Mouse (Mus musculus): ENCODE measurements around the gene 2010109A12Rik.

Gene 2010109A12Rik

DNA sequence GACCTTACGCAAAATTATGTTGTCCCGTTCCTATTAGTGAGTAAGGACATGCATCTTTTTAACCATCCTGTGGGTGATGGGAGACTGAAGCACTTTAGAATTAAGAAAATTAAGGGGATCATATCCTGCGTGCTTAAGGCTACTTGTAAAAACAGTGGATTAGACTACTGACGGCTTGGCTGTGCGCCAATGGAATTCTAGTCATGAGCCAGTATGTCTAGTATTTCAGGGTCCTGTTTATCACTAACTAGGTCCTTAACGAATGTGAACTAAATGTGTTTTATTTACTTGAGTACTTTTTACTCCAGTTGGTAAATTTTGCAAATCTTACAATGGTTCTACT, 659 bp downstream of the 2010109A12Rik start:
- CTCF ChIA-PET = interaction anchor here in 1 of 4 experiments (1.0 kb wide), 1 partner anchor 121 kb away, joined by 3 read pairs; no protein-coding TSS in a partner anchor
- POLR2A ChIA-PET = interaction anchor here in 2 of 4 experiments (0.6 to 1.5 kb wide), 8 partner anchors 12 to 187 kb away, joined by 3 to 6 read pairs (median 4); no protein-coding TSS in a partner anchor

DNA sequence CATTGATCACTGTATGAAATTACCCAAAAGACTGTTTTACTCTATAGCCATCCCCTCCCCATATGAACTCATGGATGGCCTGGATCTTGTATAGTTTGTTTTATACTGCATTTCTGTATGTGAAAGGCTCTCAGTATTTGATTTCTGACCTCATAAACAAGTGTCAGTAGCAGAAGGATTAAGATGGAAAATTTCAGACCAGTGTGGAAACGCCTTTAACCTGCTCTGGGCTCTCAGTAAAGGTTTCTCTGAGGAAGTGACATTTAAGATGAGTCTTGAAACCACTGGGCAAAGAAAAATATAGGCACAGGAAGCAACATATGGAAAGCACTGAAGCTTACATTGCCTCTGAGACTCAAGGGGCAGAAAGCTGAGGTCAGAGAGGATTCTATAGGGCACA, 1.2 kb downstream of the 2010109A12Rik start:
- ChIA-PET POLR2A (interaction anchor here in 2 of 4 experiments (0.8 to 1.5 kb wide), 6 partner anchors 22 to 188 kb away, joined by 3 to 6 read pairs (median 4); no protein-coding TSS in a partner anchor), CTCF (interaction anchor here in 1 of 4 experiments (1.0 kb wide), 1 partner anchor 121 kb away, joined by 3 read pairs; no protein-coding TSS in a partner anchor)

- POLR2A ChIA-PET = interaction anchor here in 1 of 4 experiments (0.8 to 1.1 kb wide), 2 partner anchors 9 to 14 kb away, joined by 3 to 4 read pairs; no protein-coding TSS in a partner anchor
These were observed 12.1 kb downstream of the 2010109A12Rik start for GRCm38 (mm10) chr5:93218375-93218774.

GRCm38 (mm10) chr5:93221661-93222060, 15.3 kb downstream of the 2010109A12Rik start:
- CTCF ChIA-PET = no interaction called here
- POLR2A ChIA-PET = interaction anchor here in 1 of 4 experiments (1.1 kb wide), 1 partner anchor 46 kb away, joined by 3 read pairs; no protein-coding TSS in a partner anchor

More at GRCm38 (mm10) chr5:93218375-93218774, 12.1 kb downstream of the 2010109A12Rik start:
- CTCF ChIA-PET = no interaction called here

GRCm38 (mm10) chr5:93224549-93224948, 18.2 kb downstream of the 2010109A12Rik start:
- CTCF ChIA-PET = interaction anchor here in 1 of 4 experiments (0.7 kb wide), 1 partner anchor 433 kb away, joined by 10 read pairs; no protein-coding TSS in a partner anchor
- POLR2A ChIA-PET = interaction anchor here in 1 of 4 experiments (0.9 to 1.2 kb wide), 2 partner anchors 13 to 42 kb away, joined by 3 read pairs; no protein-coding TSS in a partner anchor

- CTCF ChIA-PET = no interaction called here
- POLR2A ChIA-PET = interaction anchor here in 2 of 4 experiments (0.7 to 1.9 kb wide), 3 partner anchors 9 to 40 kb away, joined by 4 to 5 read pairs (median 4); partner anchors contain the start of gene Ccng2 (in 1 of the 2)
These were observed 20.8 kb downstream of the 2010109A12Rik start for GRCm38 (mm10) chr5:93227157-93227556.

GRCm38 (mm10) chr5:93229527-93229926, 23.2 kb downstream of the 2010109A12Rik start:
- CTCF ChIA-PET = no interaction called here
- POLR2A ChIA-PET = interaction anchor here in 1 of 4 experiments (0.9 kb wide), 1 partner anchor 22 kb away, joined by 3 read pairs; no protein-coding TSS in a partner anchor

GRCm38 (mm10) chr5:93231721-93232120, 25.4 kb downstream of the 2010109A12Rik start:
- POLR2A ChIA-PET = no interaction called here
- CTCF ChIA-PET = no interaction called here

DNA sequence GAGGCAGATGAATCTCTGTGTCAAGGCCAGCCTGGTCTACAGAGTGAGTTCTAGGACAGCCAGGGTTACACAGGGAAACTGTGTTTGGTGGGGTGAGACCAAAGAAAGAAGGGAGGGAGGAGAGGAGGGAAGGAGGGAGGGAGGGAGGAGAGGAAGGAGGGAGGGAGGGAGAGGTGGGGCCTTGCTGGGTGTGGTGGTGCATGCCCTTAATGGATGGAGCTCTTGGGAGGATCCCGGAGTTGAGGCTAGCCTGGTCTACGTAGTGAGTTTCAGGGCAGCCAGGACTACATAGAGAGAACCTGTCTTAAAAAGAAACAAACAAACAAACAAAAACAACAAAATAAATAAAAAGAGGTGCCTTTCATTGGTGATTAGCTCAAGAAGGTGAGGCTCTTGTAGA, 26.5 kb downstream of the 2010109A12Rik start:
- ChIA-PET POLR2A (no interaction called here), CTCF (no interaction called here)

DNA sequence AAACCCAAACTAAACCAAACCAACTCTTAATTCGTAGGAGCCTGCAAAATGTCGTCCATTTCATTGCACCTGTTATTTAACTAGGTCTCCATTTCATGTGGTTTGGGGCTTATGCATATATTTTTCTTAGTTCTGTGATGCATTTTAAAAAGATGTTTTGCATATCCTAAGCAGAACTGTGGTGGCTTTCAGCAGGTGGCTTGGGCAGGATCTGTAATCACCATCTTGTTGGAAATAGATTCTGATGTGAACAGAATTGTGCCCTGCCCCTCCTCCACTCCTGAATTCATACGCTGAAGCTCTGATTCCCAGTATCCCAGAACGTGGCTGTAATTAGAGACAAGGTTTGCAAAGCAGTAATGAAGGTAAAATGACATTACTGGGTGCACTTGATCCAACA, 27.8 kb downstream of the 2010109A12Rik start:
- CTCF ChIA-PET = no interaction called here
- POLR2A ChIA-PET = no interaction called here

DNA sequence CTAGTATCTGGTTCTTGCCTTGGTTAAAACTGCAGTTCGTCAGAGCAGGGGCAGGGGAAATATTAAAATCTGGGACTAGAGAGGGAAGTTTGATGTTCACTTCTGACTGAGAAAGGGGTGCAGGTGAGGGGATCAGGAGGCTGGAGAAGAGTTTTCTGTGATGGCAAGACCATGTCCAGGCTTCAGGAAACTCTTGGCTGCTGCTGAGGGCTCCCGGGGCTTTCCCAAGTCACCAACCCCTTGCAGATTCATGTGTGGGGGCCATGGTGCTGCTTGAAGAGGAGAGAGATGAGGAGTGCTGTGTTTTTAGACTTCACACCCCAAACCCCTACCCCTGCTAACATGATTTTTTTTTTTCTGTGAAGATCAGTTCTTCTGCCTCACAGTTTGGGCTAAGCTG, 28.3 kb downstream of the 2010109A12Rik start:
- POLR2A ChIA-PET = no interaction called here
- CTCF ChIA-PET = no interaction called here

DNA sequence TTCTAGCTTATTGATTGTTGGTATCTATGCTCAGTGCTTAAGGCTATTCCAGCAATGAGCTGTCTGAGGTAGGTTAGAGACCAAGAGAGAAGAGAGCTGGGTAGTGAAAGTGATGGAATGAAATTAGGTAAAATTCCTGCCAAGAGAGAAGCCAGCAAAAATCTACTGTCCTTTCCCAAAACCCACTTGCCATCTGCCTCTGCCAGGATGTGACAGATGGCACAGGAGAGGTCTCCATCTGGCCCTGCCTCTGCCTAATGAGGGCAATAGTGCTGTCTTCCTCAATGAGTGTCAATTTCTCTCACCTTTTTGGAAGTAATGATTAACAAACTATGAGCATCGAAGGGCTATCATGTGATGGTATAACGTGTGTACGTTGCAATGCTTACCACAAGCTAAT, 29.6 kb downstream of the 2010109A12Rik start:
- ChIA-PET CTCF (no interaction called here), POLR2A (interaction anchor here in 2 of 4 experiments (0.5 to 1.6 kb wide), 3 partner anchors 31 to 537 kb away, joined by 3 to 7 read pairs (median 3); partner anchors contain the start of gene Ccng2 (in 1 of the 2))

DNA sequence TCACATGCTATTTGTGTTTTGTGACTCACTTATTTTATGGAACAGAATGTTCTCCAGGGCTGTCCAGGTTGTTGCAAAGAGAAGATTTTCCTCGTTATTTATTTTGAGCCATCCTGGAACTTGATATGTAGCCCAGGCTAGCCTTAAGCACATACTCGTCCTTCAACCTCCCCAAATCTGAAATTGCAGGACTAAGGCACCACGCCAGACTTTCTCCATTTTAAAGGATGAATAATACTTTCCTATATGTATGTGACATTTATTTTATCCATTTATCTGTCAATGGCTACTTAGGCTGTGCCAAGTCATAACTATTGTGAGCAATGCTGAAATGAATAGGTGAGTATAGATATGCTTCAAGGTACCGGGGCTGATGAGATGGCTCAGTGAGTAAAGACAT, 30.2 kb downstream of the 2010109A12Rik start:
- POLR2A ChIA-PET = interaction anchor here in 1 of 4 experiments (1.6 kb wide), 1 partner anchor 30 kb away, joined by 3 read pairs; the partner anchor contains the start of gene Ccng2
- CTCF ChIA-PET = interaction anchor here in 1 of 4 experiments (0.6 kb wide), 1 partner anchor 183 kb away, joined by 3 read pairs; no protein-coding TSS in a partner anchor

- ChIA-PET CTCF (no interaction called here), POLR2A (interaction anchor here in 2 of 4 experiments (0.6 to 1.3 kb wide), 5 partner anchors 7 to 342 kb away, joined by 3 read pairs; partner anchors contain the start of gene Ccng2 (in 1 of the 2))
These were observed 33.5 kb downstream of the 2010109A12Rik start for GRCm38 (mm10) chr5:93239590-93240544.

- ChIA-PET CTCF (no interaction called here), POLR2A (no interaction called here)
These were observed 39.0 kb downstream of the 2010109A12Rik start for GRCm38 (mm10) chr5:93245280-93245679.

DNA sequence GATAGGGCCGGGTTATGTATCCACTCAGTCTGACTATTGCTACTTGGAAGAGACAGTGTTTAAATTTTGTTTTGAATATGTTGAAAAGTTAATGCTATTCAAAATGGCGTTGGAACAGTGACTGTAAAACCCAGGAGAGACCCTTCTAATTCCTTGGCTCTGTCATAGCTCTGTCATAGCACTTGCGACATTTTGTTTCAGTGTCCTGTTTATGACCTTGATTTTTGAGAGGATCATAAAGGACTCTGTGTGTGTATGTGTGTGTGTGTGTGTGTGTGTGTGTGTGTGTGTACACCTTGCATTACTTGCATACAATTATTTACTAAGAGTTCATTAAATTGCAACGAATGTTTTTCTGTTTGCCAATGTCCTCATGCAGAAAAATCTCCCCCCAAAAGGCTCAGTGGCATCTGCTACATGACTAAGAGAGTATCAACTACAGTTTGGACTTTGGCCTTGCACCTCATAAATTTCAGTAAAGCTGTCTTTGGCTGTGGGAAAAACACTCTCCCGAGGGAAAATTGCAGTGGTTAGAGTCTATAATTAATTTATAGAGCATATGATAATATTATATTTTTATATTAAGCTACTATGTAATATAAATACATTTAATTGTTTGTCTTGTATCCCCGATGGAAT, 43.7 kb downstream of the 2010109A12Rik start:
- ChIA-PET CTCF (no interaction called here), POLR2A (interaction anchor here in 1 of 4 experiments (0.7 kb wide), 1 partner anchor 12 kb away, joined by 3 read pairs; no protein-coding TSS in a partner anchor)

DNA sequence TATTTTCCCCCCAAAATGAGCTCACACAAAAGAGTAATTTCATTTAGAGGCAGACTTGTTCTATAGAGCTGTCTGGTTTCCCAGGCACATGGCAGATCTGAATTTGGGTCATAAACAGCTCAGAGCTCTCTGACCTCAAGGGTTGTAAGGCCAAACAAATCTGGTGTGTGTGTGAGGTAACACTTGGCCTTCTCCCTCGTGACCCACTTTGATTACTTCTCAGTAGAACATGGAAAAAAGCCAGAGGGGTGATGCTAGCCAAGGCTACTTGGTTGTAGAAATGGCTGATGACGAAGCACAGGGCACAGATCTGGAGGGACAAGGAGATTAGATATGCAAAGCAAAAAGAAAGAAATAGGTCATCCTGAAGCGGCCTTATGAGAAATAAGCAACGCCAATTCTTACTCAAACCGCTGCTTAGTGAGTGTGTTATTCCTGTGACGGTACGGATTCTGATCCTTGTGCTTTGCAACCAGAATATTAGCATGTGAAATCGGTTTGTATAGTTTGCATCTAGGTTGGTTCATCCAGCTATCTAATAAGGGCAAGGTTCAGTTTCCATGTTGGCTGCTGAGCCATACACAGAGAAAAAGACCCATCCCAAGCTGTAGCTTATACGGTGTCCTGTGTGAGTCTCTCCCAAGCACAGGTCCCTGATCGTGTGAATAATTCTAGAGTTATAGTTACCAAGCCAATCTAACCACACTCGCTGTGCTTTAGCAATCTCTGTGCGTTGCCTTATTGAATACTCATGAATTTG, 44.9 kb downstream of the 2010109A12Rik start:
- CTCF ChIA-PET = no interaction called here
- POLR2A ChIA-PET = interaction anchor here in 2 of 4 experiments (0.7 to 1.0 kb wide), 3 partner anchors 10 to 16 kb away, joined by 3 read pairs; partner anchors contain the start of gene Ccng2 (in 1 of the 2)

DNA sequence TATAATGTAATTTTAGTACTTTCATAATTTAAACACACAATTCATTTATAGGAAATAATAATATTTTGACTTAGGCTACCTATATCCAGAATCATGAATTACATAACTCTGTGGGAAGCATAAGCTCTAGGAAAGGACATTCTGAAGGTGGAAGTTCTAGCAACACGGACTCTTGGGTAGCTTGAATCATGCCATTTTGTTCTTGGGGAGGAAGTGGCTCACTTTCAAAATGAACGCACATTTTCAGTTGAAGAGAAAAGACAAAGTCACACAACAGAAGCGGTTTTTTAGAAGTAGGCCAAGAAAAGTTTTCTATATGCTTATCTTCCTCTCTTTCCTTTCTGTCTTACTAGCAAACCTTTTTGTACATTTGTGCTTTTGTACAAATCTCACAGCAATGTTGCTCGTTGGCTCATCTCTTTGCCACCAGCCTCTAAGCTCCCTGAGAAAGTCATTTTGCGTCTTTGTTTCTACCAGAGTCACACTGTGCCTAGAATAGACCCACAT, 49.5 kb downstream of the 2010109A12Rik start:
- POLR2A ChIA-PET = interaction anchor here in 2 of 4 experiments (0.7 to 5.4 kb wide), 3 partner anchors 9 to 269 kb away, joined by 3 to 30 read pairs (median 3); partner anchors contain the start of gene Ccng2 (in 1 of the 2)
- CTCF ChIA-PET = no interaction called here

Measured in embryonic stem cell, embryonic (primary cell).